Mouse (Mus musculus) embryonic facial prominence, embryonic 10.5 days (tissue): ENCODE results near the gene Gm42372. TPM values are rescaled to one million over a fixed set of nuclear protein-coding genes. Genes with fewer than 3 reads are reported as not detected.

Experiments
- polyA plus RNA-seq: library from polyadenylated mRNA; unstranded; fragments of >200 nt; fragmentation: Nextera tagmentation; extraction: Ambion mirVana; gene quantifications from 2 replicates; pipeline ENCODE4 v1.2.1, GENCODE M21; 2016

The Gm42372 gene
- polyA plus RNA-seq, 1 experiment from 2014 or later, result 0.86 TPM

Other genes starting within 250 kb of the Gm42372 start
- gene Ap2s1, start 244.7 kb upstream of the Gm42372 start, polyA plus RNA-seq, result 250 and 256 TPM in 2 replicates
- gene Slc1a5, start 201.7 kb upstream of the Gm42372 start, polyA plus RNA-seq, result 37.3 and 40.5 TPM in 2 replicates
- gene Strn4, start 167.2 kb upstream of the Gm42372 start, polyA plus RNA-seq, result 129 and 131 TPM in 2 replicates
- 26.1 and 28.5 TPM in 2 replicates for gene Fkrp, start 166.4 kb upstream of the Gm42372 start, polyA plus RNA-seq
- 12.9 and 13.1 TPM in 2 replicates for gene Prkd2, start 140.2 kb upstream of the Gm42372 start, polyA plus RNA-seq
- gene Dact3, start 107.8 kb upstream of the Gm42372 start, polyA plus RNA-seq, result 5.5 and 6.0 TPM in 2 replicates
- gene Gng8, start 91.3 kb upstream of the Gm42372 start, polyA plus RNA-seq, result 14.7 and 20.3 TPM in 2 replicates
- 0.52 and 0.64 TPM in 2 replicates for gene Ptgir, start 76.6 kb upstream of the Gm42372 start, polyA plus RNA-seq
- 121 and 126 TPM in 2 replicates for gene Calm3, start 59.0 kb upstream of the Gm42372 start, polyA plus RNA-seq
- 2.9 and 4.6 TPM in 2 replicates for gene Pnmal2, start 38.4 kb upstream of the Gm42372 start, polyA plus RNA-seq
- gene Pnmal1, start 23.4 kb upstream of the Gm42372 start, polyA plus RNA-seq, result 3.4 and 4.0 TPM in 2 replicates
- 10.5 and 11.9 TPM in 2 replicates for gene Ccdc8, start 9.6 kb downstream of the Gm42372 start, polyA plus RNA-seq
- gene Ppp5c, start 44.8 kb downstream of the Gm42372 start, polyA plus RNA-seq, result 138 and 146 TPM in 2 replicates
- gene Hif3a, start 79.3 kb downstream of the Gm42372 start, polyA plus RNA-seq, result 5.6 and 5.7 TPM in 2 replicates
- 0.09 and 0.10 TPM in 2 replicates for gene Psg16, start 91.0 kb downstream of the Gm42372 start, polyA plus RNA-seq
- gene Ceacam3, start 167.2 kb downstream of the Gm42372 start, polyA plus RNA-seq, result not detected in 2 replicates
- not detected in 2 replicates for gene Psg29, start 220.4 kb downstream of the Gm42372 start, polyA plus RNA-seq